Mouse (Mus musculus): Measurements from ENCODE around the gene Izumo1.

DNA sequence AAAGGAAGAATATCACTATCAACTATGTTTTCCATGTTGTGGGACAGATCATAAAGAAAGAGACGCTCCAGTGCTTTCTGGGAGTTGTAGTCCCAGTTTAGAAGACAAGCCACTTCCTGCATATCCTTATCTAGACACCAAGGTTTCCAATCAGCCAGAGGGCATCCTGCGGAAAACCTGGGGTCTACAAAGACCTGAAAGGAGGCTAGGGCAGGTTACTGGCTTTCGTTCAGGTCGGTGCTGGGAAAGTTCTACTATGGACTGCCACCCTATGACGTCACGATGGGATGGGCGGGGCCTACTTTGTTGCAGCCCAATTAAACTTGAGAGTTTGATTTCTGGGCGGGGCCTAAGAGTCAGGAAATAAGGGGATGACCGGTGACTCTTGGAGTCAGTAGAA lies at the start of gene Izumo1:
- TF ChIP-seq CTCF (IDR thresholded peaks at IDR 0.05) (no peak), EP300 (IDR thresholded peaks at IDR 0.05) (no peak)

Data from lung, postnatal 0 days (tissue).